Mouse (Mus musculus): ENCODE data around the gene Ppp1r2. TPM values are rescaled to one million over a fixed set of nuclear protein-coding genes. Genes with fewer than 3 reads are reported as not detected.

The Ppp1r2 gene
- polyA plus RNA-seq, 1 experiment from 2014 or later, result 112 TPM

GRCm38 (mm10) chr16:31278581-31278980 lies 3.5 kb upstream of the Ppp1r2 start:
- Histone ChIP-seq H3K27ac (no peak overlapping the region), H3K9me3 (replicated peaks; ENCODE audit: low read length) (no peaks in the 10 kb centered on the region), H3K4me3 (replicated peaks; ENCODE audit: low read depth, low read length) (no peak overlapping the region), H3K9ac (ENCODE audit: low read depth, low read length) (no peak overlapping the region), H3K4me1 (replicated peaks; ENCODE audit: insufficient read depth, low read length) (no peaks in the 10 kb centered on the region), H3K4me2 (ENCODE audit: low read length) (no peak overlapping the region), H3K36me3 (ENCODE audit: insufficient read depth, low read length) (no peaks in the 10 kb centered on the region), H3K27me3 (ENCODE audit: insufficient read depth, low read length) (no peaks in the 10 kb centered on the region)
- WGBS, result 54% methylated on average over 6 of the region's 6 CpGs
- ATAC-seq (replicated peaks; ENCODE audit: low FRiP score, low read depth) (no peak), DNase-seq (ENCODE audit: low spot score) (peak; percentile 34)
- no peak for TF ChIP-seq CTCF (IDR thresholded peaks at IDR 0.05; ENCODE audit: low read depth)

- no peak for TF ChIP-seq CTCF (IDR thresholded peaks at IDR 0.05; ENCODE audit: low read depth)
- ATAC-seq (replicated peaks; ENCODE audit: low FRiP score, low read depth) (no peak), DNase-seq (ENCODE audit: low spot score) (no peak)
- Histone ChIP-seq H3K4me1 (replicated peaks; ENCODE audit: insufficient read depth, low read length) (no peaks in the 10 kb centered on the region), H3K36me3 (ENCODE audit: insufficient read depth, low read length) (no peaks in the 10 kb centered on the region), H3K9ac (ENCODE audit: low read depth, low read length) (no peak overlapping the region), H3K4me2 (ENCODE audit: low read length) (no peak overlapping the region), H3K4me3 (replicated peaks; ENCODE audit: low read depth, low read length) (no peak overlapping the region), H3K27ac (no peak overlapping the region), H3K27me3 (ENCODE audit: insufficient read depth, low read length) (no peaks in the 10 kb centered on the region), H3K9me3 (replicated peaks; ENCODE audit: low read length) (no peaks in the 10 kb centered on the region)
- 64% methylated on average over 2 of the region's 2 CpGs for WGBS
These were observed 3.0 kb upstream of the Ppp1r2 start for GRCm38 (mm10) chr16:31278081-31278480.

- H3K36me3 ChIP-seq (ENCODE audit: insufficient read depth, low read length), result no peaks in the 10 kb centered on the region
- TF ChIP-seq CTCF (IDR thresholded peaks at IDR 0.05; ENCODE audit: low read depth), result no peak
- H3K27me3 ChIP-seq (ENCODE audit: insufficient read depth, low read length), result no peaks in the 10 kb centered on the region
- no peak overlapping the region for H3K4me2 ChIP-seq (ENCODE audit: low read length)
- ATAC-seq (replicated peaks; ENCODE audit: low FRiP score, low read depth), result no peak
- no peak overlapping the region for H3K9ac ChIP-seq (ENCODE audit: low read depth, low read length)
- no peak overlapping the region for H3K4me3 ChIP-seq (replicated peaks; ENCODE audit: low read depth, low read length)
- H3K9me3 ChIP-seq (replicated peaks; ENCODE audit: low read length), result no peaks in the 10 kb centered on the region
- WGBS, result 56% methylated on average over 7 of the region's 7 CpGs
- H3K27ac ChIP-seq, result peak overlapping the region; percentile 74
- H3K4me1 ChIP-seq (replicated peaks; ENCODE audit: insufficient read depth, low read length), result no peaks in the 10 kb centered on the region; the same call in 1 of the 2 replicates
- peak; percentile 64 for DNase-seq (ENCODE audit: low spot score)
These were observed 1.9 kb upstream of the Ppp1r2 start for GRCm38 (mm10) chr16:31276962-31277361.

GRCm38 (mm10) chr16:31276539-31276938 lies 1.5 kb upstream of the Ppp1r2 start:
- no peak overlapping the region for H3K4me3 ChIP-seq (replicated peaks; ENCODE audit: low read depth, low read length)
- DNase-seq (ENCODE audit: low spot score) (peak; percentile 66), ATAC-seq (replicated peaks; ENCODE audit: low FRiP score, low read depth) (no peak)
- no peaks in the 10 kb centered on the region; the same call in 1 of the 2 replicates for H3K4me1 ChIP-seq (replicated peaks; ENCODE audit: insufficient read depth, low read length)
- H3K36me3 ChIP-seq (ENCODE audit: insufficient read depth, low read length), result no peaks in the 10 kb centered on the region
- no peaks in the 10 kb centered on the region for H3K9me3 ChIP-seq (replicated peaks; ENCODE audit: low read length)
- no peaks in the 10 kb centered on the region for H3K27me3 ChIP-seq (ENCODE audit: insufficient read depth, low read length)
- 62% methylated on average over 7 of the region's 7 CpGs for WGBS
- H3K27ac ChIP-seq, result peak overlapping the region; percentile 74
- H3K9ac ChIP-seq (ENCODE audit: low read depth, low read length), result no peak overlapping the region
- no peak for TF ChIP-seq CTCF (IDR thresholded peaks at IDR 0.05; ENCODE audit: low read depth)
- H3K4me2 ChIP-seq (ENCODE audit: low read length), result no peak overlapping the region

- Histone ChIP-seq H3K27me3 (ENCODE audit: insufficient read depth, low read length) (no peaks in the 10 kb centered on the region), H3K4me1 (replicated peaks; ENCODE audit: insufficient read depth, low read length) (no peaks in the 10 kb centered on the region; the same call in 1 of the 2 replicates), H3K4me3 (replicated peaks; ENCODE audit: low read depth, low read length) (peak overlapping the region; percentile 89), H3K36me3 (ENCODE audit: insufficient read depth, low read length) (no peaks in the 10 kb centered on the region), H3K4me2 (ENCODE audit: low read length) (peak overlapping the region; percentile 56), H3K9ac (ENCODE audit: low read depth, low read length) (peak overlapping the region; percentile 97), H3K27ac (peak overlapping the region; percentile 94), H3K9me3 (replicated peaks; ENCODE audit: low read length) (no peaks in the 10 kb centered on the region)
- no peak for TF ChIP-seq CTCF (IDR thresholded peaks at IDR 0.05; ENCODE audit: low read depth)
- under 1% methylated on average over 6 of the region's 6 CpGs for WGBS
- DNase-seq (ENCODE audit: low spot score) (peak; percentile 33), ATAC-seq (replicated peaks; ENCODE audit: low FRiP score, low read depth) (no peak)
These were observed 993 bp downstream of the Ppp1r2 start for GRCm38 (mm10) chr16:31274084-31274483.

GRCm38 (mm10) chr16:31266692-31267091 lies 8.4 kb downstream of the Ppp1r2 start:
- DNase-seq (ENCODE audit: low spot score), result no peak
- Histone ChIP-seq H3K27ac (no peak overlapping the region), H3K36me3 (ENCODE audit: insufficient read depth, low read length) (0 out of 2 replicates have a peak, but pooled peaks cover 5% of the 10 kb centered on the region), H3K4me2 (ENCODE audit: low read length) (no peak overlapping the region), H3K4me3 (replicated peaks; ENCODE audit: low read depth, low read length) (no peak overlapping the region), H3K9ac (ENCODE audit: low read depth, low read length) (no peak overlapping the region), H3K9me3 (replicated peaks; ENCODE audit: low read length) (no peaks in the 10 kb centered on the region), H3K27me3 (ENCODE audit: insufficient read depth, low read length) (no peaks in the 10 kb centered on the region), H3K4me1 (replicated peaks; ENCODE audit: insufficient read depth, low read length) (0 out of 2 replicates have a peak, but pooled peaks cover 3% of the 10 kb centered on the region)
- TF ChIP-seq CTCF (IDR thresholded peaks at IDR 0.05; ENCODE audit: low read depth), result no peak
- ATAC-seq (replicated peaks; ENCODE audit: low FRiP score, low read depth), result no peak
- WGBS, result 96% methylated on average over 2 of the region's 2 CpGs

- ATAC-seq (replicated peaks; ENCODE audit: low FRiP score, low read depth), result no peak
- no peak overlapping the region for H3K4me2 ChIP-seq (ENCODE audit: low read length)
- no peaks in the 10 kb centered on the region for H3K27me3 ChIP-seq (ENCODE audit: insufficient read depth, low read length)
- DNase-seq (ENCODE audit: low spot score), result no peak
- H3K9ac ChIP-seq (ENCODE audit: low read depth, low read length), result no peak overlapping the region
- H3K27ac ChIP-seq, result no peak overlapping the region
- peaks cover 36% of the 10 kb centered on the region for H3K36me3 ChIP-seq (ENCODE audit: insufficient read depth, low read length)
- 90% methylated on average over 2 of the region's 2 CpGs for WGBS
- no peak overlapping the region for H3K4me3 ChIP-seq (replicated peaks; ENCODE audit: low read depth, low read length)
- no peaks in the 10 kb centered on the region for H3K9me3 ChIP-seq (replicated peaks; ENCODE audit: low read length)
- H3K4me1 ChIP-seq (replicated peaks; ENCODE audit: insufficient read depth, low read length), result no peaks in the 10 kb centered on the region
- no peak for TF ChIP-seq CTCF (IDR thresholded peaks at IDR 0.05; ENCODE audit: low read depth)
These were observed 18.9 kb downstream of the Ppp1r2 start for GRCm38 (mm10) chr16:31256151-31256550.

Measured in kidney, postnatal 0 days (tissue).